Mouse (Mus musculus) embryonic facial prominence, embryonic 13.5 days (tissue): ENCODE results near the gene Fndc7. TPM values are rescaled to one million over a fixed set of nuclear protein-coding genes. Genes with fewer than 3 reads are reported as not detected.

Source experiments
- ATAC-seq: fragments of 200-750 bp; cut with Nextera tagmentation; 2 replicates; pipeline ENCODE4 v1.8.0; 2017; ENCODE audit warnings: low read depth; ENCODE audit not compliant: insufficient number of reproducible peaks, insufficient read depth, low FRiP score, low TSS enrichment
- H3K27ac ChIP-seq: fragments of 300-500 bp; sonication (generic); 2 replicates; pipeline ENCODE4 v1.5.1; 2015; ENCODE audit warnings: moderate library complexity, mild to moderate bottlenecking, inconsistent platforms
- H3K27me3 ChIP-seq: fragments of 300-500 bp; sonication (generic); 2 replicates; pipeline ENCODE4 v1.6.1; 2015; ENCODE audit warnings: mild to moderate bottlenecking, inconsistent platforms
- H3K36me3 ChIP-seq: fragments of 300-500 bp; sonication (generic); 2 replicates; pipeline ENCODE4 v1.6.1; 2015; ENCODE audit warnings: mild to moderate bottlenecking, inconsistent platforms
- H3K4me1 ChIP-seq: fragments of 300-500 bp; sonication (generic); 2 replicates; pipeline ENCODE4 v1.6.1; 2015; ENCODE audit warnings: inconsistent platforms
- H3K4me2 ChIP-seq: fragments of 300-500 bp; sonication (generic); 2 replicates; pipeline ENCODE4 v1.6.1; 2015; ENCODE audit warnings: moderate library complexity, mild to moderate bottlenecking, inconsistent platforms
- H3K4me3 ChIP-seq: fragments of 300-500 bp; sonication (generic); 2 replicates; pipeline ENCODE4 v1.5.1; 2015; ENCODE audit warnings: mild to moderate bottlenecking, inconsistent platforms
- H3K9ac ChIP-seq: fragments of 300-500 bp; sonication (generic); 2 replicates; pipeline ENCODE4 v1.6.1; 2015; ENCODE audit warnings: mild to moderate bottlenecking, inconsistent platforms
- H3K9me3 ChIP-seq: fragments of 300-500 bp; sonication (generic); 2 replicates; pipeline ENCODE4 v1.6.1; 2016; ENCODE audit warnings: inconsistent platforms
- WGBS: fragments of 180-500 bp; shearing (Covaris S2); methylation state at CpG from one replicate; pipeline ENCODE4 v1.1.7; 2015; ENCODE audit warnings: mixed read lengths; 5-methylcytosine and 5-hydroxymethylcytosine counted together
- polyA plus RNA-seq: library from polyadenylated mRNA; unstranded; fragments of >200 nt; fragmentation: Nextera tagmentation; extraction: Ambion mirVana; gene quantifications from 2 replicates; pipeline ENCODE4 v1.2.1, GENCODE M21; 2015

The Fndc7 gene
- polyA plus RNA-seq, 1 experiment from 2014 or later = 0.18 TPM

DNA sequence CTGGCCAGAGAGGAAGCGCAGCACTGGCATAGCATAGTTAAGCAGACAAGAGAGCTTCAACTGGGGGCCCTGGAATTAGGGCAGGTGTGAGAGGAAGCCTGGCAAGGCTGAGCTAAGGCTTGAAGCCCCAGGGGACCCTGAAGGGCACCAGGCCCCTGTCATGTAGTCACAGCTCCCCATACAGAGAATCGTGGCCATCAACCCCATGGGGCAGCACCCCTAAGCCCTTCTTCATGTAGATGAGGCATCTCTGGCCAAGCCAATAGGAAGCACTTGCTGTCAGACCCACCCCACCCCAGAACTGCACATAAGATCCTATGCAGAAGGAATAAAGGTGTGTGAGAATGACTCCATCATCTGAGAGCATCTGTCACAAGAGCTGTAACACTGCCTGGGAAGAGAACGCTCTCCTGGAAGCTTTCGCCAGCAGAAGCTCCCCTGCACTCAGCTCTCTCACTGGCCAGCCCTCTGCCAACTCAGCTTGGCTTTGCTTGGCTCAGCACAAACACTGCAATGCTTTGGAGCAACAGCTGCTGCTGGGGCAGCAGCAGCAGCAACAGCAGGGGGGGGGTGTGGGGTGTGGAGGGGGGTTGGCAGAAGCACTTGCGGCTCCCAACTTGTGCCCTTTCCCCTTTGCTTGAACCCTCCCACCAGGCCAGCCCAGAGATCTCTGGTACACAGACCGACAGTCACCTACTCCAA, 37.7 kb downstream of the Fndc7 start:
- Histone ChIP-seq H3K4me2 (no peak overlapping the region), H3K27me3 (no peaks in the 10 kb centered on the region), H3K9ac (no peak overlapping the region), H3K9me3 (no peaks in the 10 kb centered on the region), H3K27ac (no peak overlapping the region), H3K4me1 (peaks cover 32% of the 10 kb centered on the region), H3K4me3 (no peak overlapping the region), H3K36me3 (no peaks in the 10 kb centered on the region)
- WGBS = 64% methylated on average over 6 of the region's 6 CpGs
- no peak for ATAC-seq

DNA sequence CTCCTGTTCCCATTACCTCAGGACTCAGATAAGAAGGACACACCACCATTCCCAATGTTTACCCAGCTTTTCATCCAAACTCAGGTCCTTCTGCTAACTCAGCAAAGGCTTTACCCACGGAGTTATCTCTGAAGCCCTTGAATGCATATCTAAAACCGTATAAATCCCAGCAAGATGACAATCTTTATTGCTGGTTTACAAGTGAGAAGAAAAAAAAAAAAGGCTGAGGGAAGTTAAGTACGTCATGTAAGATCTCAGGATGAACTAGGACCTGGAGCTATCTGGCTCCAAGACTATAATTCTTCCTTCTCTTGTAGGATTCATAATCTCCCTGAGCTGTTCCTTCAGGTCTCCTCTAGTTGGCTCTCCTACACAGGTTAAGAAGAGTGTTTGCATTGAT, 38.3 kb downstream of the Fndc7 start:
- Histone ChIP-seq H3K4me2 (no peak overlapping the region), H3K4me3 (no peak overlapping the region), H3K9me3 (no peaks in the 10 kb centered on the region), H3K9ac (no peak overlapping the region), H3K36me3 (no peaks in the 10 kb centered on the region), H3K4me1 (peaks cover 26% of the 10 kb centered on the region), H3K27ac (no peak overlapping the region), H3K27me3 (no peaks in the 10 kb centered on the region)
- ATAC-seq = no peak
- 81% methylated on average over 3 of the region's 3 CpGs for WGBS

- ATAC-seq = no peak
- H3K9ac ChIP-seq = no peak overlapping the region
- H3K36me3 ChIP-seq = no peaks in the 10 kb centered on the region
- H3K27me3 ChIP-seq = no peaks in the 10 kb centered on the region
- H3K4me1 ChIP-seq = peaks cover 22% of the 10 kb centered on the region
- no peak overlapping the region for H3K4me2 ChIP-seq
- H3K4me3 ChIP-seq = no peak overlapping the region
- no peak overlapping the region for H3K27ac ChIP-seq
- H3K9me3 ChIP-seq = no peaks in the 10 kb centered on the region
- WGBS = 83% methylated on average over 2 of the region's 2 CpGs
Observed at GRCm38 (mm10) chr3:108851075-108851474, 38.7 kb downstream of the Fndc7 start.

DNA sequence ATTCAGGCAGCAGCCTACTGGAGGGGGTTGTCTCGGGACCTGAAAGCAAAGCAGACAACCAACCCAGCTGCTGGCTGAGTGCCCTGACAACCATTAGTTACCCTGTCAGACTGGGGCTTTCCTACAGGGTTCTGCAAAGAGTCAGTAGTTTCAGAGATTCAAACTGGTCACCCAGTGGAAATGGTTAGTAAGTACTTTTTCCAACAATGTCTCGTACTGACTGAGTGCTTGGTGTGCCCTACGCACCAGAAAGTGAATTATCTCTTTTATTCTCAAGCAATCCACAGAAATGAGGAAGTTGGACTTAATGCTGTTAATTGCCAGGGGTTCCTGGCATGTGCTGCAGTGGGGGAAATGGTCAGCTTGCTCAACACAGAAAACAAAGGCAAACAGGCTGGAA, 39.3 kb downstream of the Fndc7 start:
- no peak overlapping the region for H3K27ac ChIP-seq
- H3K9me3 ChIP-seq = no peaks in the 10 kb centered on the region
- no peaks in the 10 kb centered on the region for H3K27me3 ChIP-seq
- H3K36me3 ChIP-seq = no peaks in the 10 kb centered on the region
- H3K4me1 ChIP-seq = peaks cover 16% of the 10 kb centered on the region
- no peak for ATAC-seq
- no peak overlapping the region for H3K9ac ChIP-seq
- 58% methylated on average over 3 of the region's 3 CpGs for WGBS
- H3K4me2 ChIP-seq = no peak overlapping the region
- no peak overlapping the region for H3K4me3 ChIP-seq

- no peak for ATAC-seq
- no peak overlapping the region for H3K27ac ChIP-seq
- H3K9me3 ChIP-seq = no peaks in the 10 kb centered on the region
- peaks cover 3% of the 10 kb centered on the region; the same call in 1 of the 2 replicates for H3K4me1 ChIP-seq
- WGBS = 73% methylated on average over 3 of the region's 3 CpGs
- no peaks in the 10 kb centered on the region for H3K36me3 ChIP-seq
- no peak overlapping the region for H3K9ac ChIP-seq
- H3K4me3 ChIP-seq = no peak overlapping the region
- H3K4me2 ChIP-seq = no peak overlapping the region
- H3K27me3 ChIP-seq = no peaks in the 10 kb centered on the region
Observed at GRCm38 (mm10) chr3:108846616-108847015, 43.2 kb downstream of the Fndc7 start.

DNA sequence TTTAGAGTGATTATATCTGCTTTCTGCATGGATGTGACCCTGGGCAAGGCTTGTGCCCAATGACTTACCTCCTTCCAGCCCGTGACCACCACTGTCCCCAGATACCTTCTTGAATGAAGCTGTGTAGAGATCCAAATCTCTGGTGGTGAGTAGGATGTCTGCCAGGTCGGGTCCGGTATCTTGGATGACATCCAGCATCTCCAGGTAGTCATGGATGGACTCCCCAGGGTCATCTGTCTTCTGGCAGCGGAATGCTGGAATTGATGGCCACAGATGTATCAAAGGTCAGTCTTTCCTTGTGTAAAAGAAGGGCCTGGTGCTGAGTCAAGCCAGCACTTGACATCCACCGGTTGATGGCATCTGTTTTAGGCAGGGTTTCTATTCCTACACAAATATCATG, 45.3 kb downstream of the Fndc7 start:
- Histone ChIP-seq H3K4me1 (no peaks in the 10 kb centered on the region), H3K9ac (no peak overlapping the region), H3K27ac (no peak overlapping the region), H3K36me3 (no peaks in the 10 kb centered on the region), H3K27me3 (no peaks in the 10 kb centered on the region), H3K9me3 (no peaks in the 10 kb centered on the region), H3K4me3 (no peak overlapping the region), H3K4me2 (no peak overlapping the region)
- ATAC-seq = no peak
- 83% methylated on average over 5 of the region's 5 CpGs for WGBS

- Histone ChIP-seq H3K36me3 (no peaks in the 10 kb centered on the region), H3K9ac (no peak overlapping the region), H3K27me3 (no peaks in the 10 kb centered on the region), H3K4me2 (no peak overlapping the region), H3K9me3 (no peaks in the 10 kb centered on the region), H3K27ac (no peak overlapping the region), H3K4me1 (peaks cover 2% of the 10 kb centered on the region), H3K4me3 (no peak overlapping the region)
- no peak for ATAC-seq
- 84% methylated on average over 6 of the region's 6 CpGs for WGBS
Observed at GRCm38 (mm10) chr3:108844026-108844425, 45.8 kb downstream of the Fndc7 start.

GRCm38 (mm10) chr3:108840716-108841054, 49.1 kb downstream of the Fndc7 start:
- Histone ChIP-seq H3K4me3 (peak overlapping the region; percentile 79), H3K4me2 (no peak overlapping the region), H3K9ac (no peak overlapping the region), H3K27ac (no peak overlapping the region), H3K9me3 (no peaks in the 10 kb centered on the region), H3K36me3 (no peaks in the 10 kb centered on the region; the same call in 1 of the 2 replicates), H3K27me3 (no peaks in the 10 kb centered on the region), H3K4me1 (peaks cover 16% of the 10 kb centered on the region)
- ATAC-seq = no peak
- 55% methylated on average over 4 of the region's 4 CpGs for WGBS

- Histone ChIP-seq H3K27ac (peak within 1 kb of the TSS; percentile 86), H3K4me2 (peak within 1 kb of the TSS; percentile 66), H3K4me3 (peak within 1 kb of the TSS; percentile 79), H3K4me1 (peaks cover 16% of the 10 kb centered on the region), H3K9ac (peak within 1 kb of the TSS; percentile 82), H3K9me3 (no peaks in the 10 kb centered on the region), H3K27me3 (no peaks in the 10 kb centered on the region), H3K36me3 (no peaks in the 10 kb centered on the region; the same call in 1 of the 2 replicates)
- ATAC-seq = peak; percentile 93
- under 1% methylated on average over 56 of the region's 56 CpGs for WGBS
Observed at GRCm38 (mm10) chr3:108840000-108840715, 49.6 kb downstream of the Fndc7 start, which contains the start of gene Stxbp3. Stxbp3 (minus strand) TSS chr3:108840526.

DNA sequence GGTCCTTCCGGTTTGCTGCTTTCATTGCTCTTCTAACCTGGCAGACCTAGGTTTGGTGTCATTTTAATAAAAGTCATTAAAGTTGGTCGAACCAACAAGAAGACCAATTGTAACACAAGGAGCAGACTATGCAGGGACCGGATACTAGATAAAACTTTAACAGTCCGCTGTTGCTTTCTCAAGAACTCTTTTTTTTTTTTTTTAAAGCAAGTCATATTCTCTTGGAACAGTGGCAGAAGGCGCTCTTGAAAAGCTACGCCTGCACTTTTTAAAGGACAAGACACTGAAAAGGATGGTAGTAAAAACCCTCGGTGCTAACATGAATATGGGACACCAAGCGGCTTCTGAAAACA, 50.2 kb downstream of the Fndc7 start:
- H3K36me3 ChIP-seq = no peaks in the 10 kb centered on the region; the same call in 1 of the 2 replicates
- H3K27ac ChIP-seq = peak overlapping the region; percentile 86
- H3K4me2 ChIP-seq = peak overlapping the region; percentile 66
- no peaks in the 10 kb centered on the region for H3K9me3 ChIP-seq
- WGBS = 6% methylated on average over 8 of the region's 8 CpGs
- peak overlapping the region; percentile 82 for H3K9ac ChIP-seq
- H3K4me3 ChIP-seq = peak overlapping the region; percentile 79
- ATAC-seq = no peak
- peaks cover 16% of the 10 kb centered on the region for H3K4me1 ChIP-seq
- H3K27me3 ChIP-seq = no peaks in the 10 kb centered on the region

DNA sequence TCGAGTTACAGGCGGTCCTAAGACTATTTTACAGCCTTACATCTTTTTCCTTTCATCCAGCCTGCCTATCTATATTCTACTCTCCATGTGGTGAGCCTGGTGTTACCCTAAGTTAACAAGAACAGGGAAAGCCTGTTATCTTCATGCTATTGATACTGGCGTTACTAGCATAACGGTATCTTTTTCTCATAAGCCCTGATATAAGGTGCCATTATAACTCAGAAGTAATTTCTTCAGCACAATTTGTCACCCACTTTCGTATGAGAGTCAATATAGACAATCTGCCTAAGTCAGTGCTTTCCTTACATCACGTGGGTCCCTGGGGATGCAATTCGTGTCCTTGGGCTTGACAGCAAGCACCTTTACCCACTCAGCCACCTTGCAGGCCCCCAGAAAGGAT, 50.8 kb downstream of the Fndc7 start:
- Histone ChIP-seq H3K4me3 (peak overlapping the region; percentile 79), H3K9me3 (no peaks in the 10 kb centered on the region), H3K36me3 (no peaks in the 10 kb centered on the region; the same call in 1 of the 2 replicates), H3K9ac (no peak overlapping the region), H3K27ac (no peak overlapping the region), H3K27me3 (no peaks in the 10 kb centered on the region), H3K4me1 (peaks cover 16% of the 10 kb centered on the region), H3K4me2 (peak overlapping the region; percentile 66)
- ATAC-seq = no peak
- WGBS = 81% methylated on average over 7 of the region's 7 CpGs

DNA sequence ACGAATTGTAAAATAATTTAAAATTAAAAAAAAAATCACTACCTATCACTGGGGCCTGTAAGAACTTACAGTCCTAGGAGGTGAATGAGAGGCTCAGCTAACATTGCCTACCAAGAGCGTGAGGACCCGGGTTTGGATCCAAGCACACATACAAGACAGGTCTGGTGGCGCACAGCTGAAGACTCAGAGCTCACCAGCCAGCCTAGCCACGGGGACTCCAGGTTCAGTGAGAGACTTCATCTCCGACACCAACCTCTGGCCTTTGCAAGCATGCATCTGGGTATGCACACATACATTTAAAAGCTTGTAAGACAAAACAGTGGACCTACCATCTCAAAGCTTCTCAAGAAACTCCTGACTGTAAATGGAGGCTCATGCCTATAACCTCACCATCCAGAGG, 52.9 kb downstream of the Fndc7 start:
- Histone ChIP-seq H3K36me3 (peaks cover 4% of the 10 kb centered on the region), H3K27ac (no peak overlapping the region), H3K27me3 (no peaks in the 10 kb centered on the region), H3K4me2 (no peak overlapping the region), H3K4me1 (peaks cover 16% of the 10 kb centered on the region), H3K4me3 (no peak overlapping the region), H3K9me3 (no peaks in the 10 kb centered on the region), H3K9ac (no peak overlapping the region)
- ATAC-seq = no peak
- 94% methylated on average over 6 of the region's 6 CpGs for WGBS
